ENCODE assay signal across 23 mouse cellular contexts in the genomic region with DNA sequence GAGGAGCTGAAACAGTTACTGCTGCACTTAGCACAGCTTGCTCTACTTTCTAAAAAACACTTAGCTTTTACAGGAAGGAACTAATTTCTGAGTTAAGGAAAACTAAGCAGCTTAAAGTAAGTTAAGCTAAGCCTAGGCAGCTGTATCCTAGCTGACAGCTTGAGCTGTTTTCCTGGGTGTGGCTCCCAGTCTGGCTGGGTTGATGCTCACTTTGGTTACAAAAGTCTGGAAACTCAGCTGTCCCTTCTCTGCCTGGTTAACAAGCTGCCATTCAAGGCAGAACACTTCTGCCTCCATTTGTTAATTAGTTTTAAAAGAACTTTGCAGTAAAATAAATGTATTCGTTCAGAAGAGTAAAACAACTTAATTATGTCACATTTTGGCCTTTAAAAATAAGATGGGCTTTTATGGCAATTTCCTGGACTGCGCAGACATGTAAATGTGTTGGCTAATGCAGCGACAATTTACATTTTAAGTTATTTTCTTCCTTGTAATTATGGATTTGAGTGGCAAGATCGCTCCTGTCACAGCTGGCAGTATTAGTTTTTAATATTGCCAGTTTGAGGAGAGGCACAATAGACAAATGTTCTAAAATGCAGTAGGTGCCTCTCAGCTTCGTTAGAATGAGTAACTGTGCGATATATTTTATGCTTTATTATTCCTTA.
DNase-seq lines count a peak whose midpoint lies in the region; ATAC-seq lines count a peak whose summit lies in the region.
"Had no signal": no experiment of that assay in that cellular context is flagged by ENCODE, and none has a peak within 500 bp of the region (broad histone marks: within the 10 kb centered on the region; RNA-seq: fewer than 3 reads in every experiment).

No protein-coding gene starts in this region.

- H3K9ac ChIP-seq in forebrain, embryonic 12.5 days = no peak overlapping the region
- H3K9ac ChIP-seq: embryonic facial prominence, embryonic 12.5 days; heart, embryonic 13.5 days; hindbrain, embryonic 14.5 days; limb, embryonic 12.5 days; liver, embryonic 14.5 days; neural tube, embryonic 12.5 days; stomach, embryonic 15.5 days had no signal

- peak; percentile 33; the same call in 1 of the 2 replicates for ATAC-seq in forebrain, embryonic 12.5 days (ENCODE audit: low FRiP score)

- H3K27ac ChIP-seq in forebrain, embryonic 12.5 days = no peak overlapping the region
- H3K27ac ChIP-seq in forebrain, embryonic 10.5 days = no peak overlapping the region
- no peak overlapping the region for H3K27ac ChIP-seq in heart, embryonic 10.5 days
- H3K27ac ChIP-seq: embryonic facial prominence, embryonic 12.5 days; heart, embryonic 13.5 days; hindbrain, embryonic 14.5 days; limb, embryonic 12.5 days; liver, embryonic 14.5 days; neural tube, embryonic 12.5 days; stomach, embryonic 15.5 days had no signal

- no peaks in the 10 kb centered on the region for H3K9me3 ChIP-seq in forebrain, embryonic 12.5 days
- no peaks in the 10 kb centered on the region for H3K9me3 ChIP-seq in forebrain, embryonic 10.5 days
- H3K9me3 ChIP-seq in heart, embryonic 10.5 days = no peaks in the 10 kb centered on the region
- H3K9me3 ChIP-seq: embryonic facial prominence, embryonic 12.5 days; heart, embryonic 13.5 days; limb, embryonic 12.5 days; neural tube, embryonic 12.5 days; stomach, embryonic 15.5 days had no signal

- H3K4me3 ChIP-seq in forebrain, embryonic 12.5 days (replicated peaks) = no peak overlapping the region
- no peak overlapping the region for H3K4me3 ChIP-seq in forebrain, embryonic 10.5 days
- no peak overlapping the region for H3K4me3 ChIP-seq in heart, embryonic 10.5 days
- H3K4me3 ChIP-seq: embryonic facial prominence, embryonic 12.5 days; heart, embryonic 13.5 days; limb, embryonic 12.5 days; neural tube, embryonic 12.5 days; stomach, embryonic 15.5 days had no signal

- no peak for DNase-seq in forebrain, embryonic 10.5 days (ENCODE audit: extremely low spot score, low spot score)
- DNase-seq in brain, adult 2 months (ENCODE audit: low read depth, low spot score) = peak; percentile 46
- DNase-seq in layer of hippocampus, adult 18-20 months (ENCODE audit: low spot score in 2 of 2) = peak; percentile 11 to 68
- peak; percentile 8 to 12 for DNase-seq in layer of hippocampus, postnatal 25 days (ENCODE audit: extremely low spot score in 1 of 2, low spot score in 1 of 2)
- DNase-seq in heart, embryonic 10.5 days (ENCODE audit: low spot score) = no peak
- DNase-seq in embryo, embryonic 10.5 days (ENCODE audit: low spot score) = no peak
- no peak for DNase-seq in yolk sac, embryonic 10.5 days (ENCODE audit: low spot score)
- DNase-seq: adrenal gland, postnatal 36 days; cerebellum, adult 8-10 months; kidney, adult 9 months; kidney, postnatal 36 days; right cerebral cortex, postnatal 14 days; thymus, adult 18-20 months had no signal

- H3K4me2 ChIP-seq in forebrain, embryonic 12.5 days = no peak overlapping the region
- H3K4me2 ChIP-seq: embryonic facial prominence, embryonic 12.5 days; heart, embryonic 13.5 days; hindbrain, embryonic 14.5 days; limb, embryonic 12.5 days; midbrain, embryonic 11.5 days; neural tube, embryonic 12.5 days; stomach, embryonic 15.5 days had no signal

- no peaks in the 10 kb centered on the region for H3K4me1 ChIP-seq in forebrain, embryonic 12.5 days
- H3K4me1 ChIP-seq in forebrain, embryonic 10.5 days = 0 out of 2 replicates have a peak, but pooled peaks cover 6% of the 10 kb centered on the region
- H3K4me1 ChIP-seq in heart, embryonic 10.5 days = no peaks in the 10 kb centered on the region
- H3K4me1 ChIP-seq: embryonic facial prominence, embryonic 12.5 days; heart, embryonic 13.5 days; neural tube, embryonic 12.5 days; stomach, embryonic 15.5 days had no signal

- H3K36me3 ChIP-seq in forebrain, embryonic 12.5 days (replicated peaks) = no peaks in the 10 kb centered on the region
- H3K36me3 ChIP-seq in forebrain, embryonic 10.5 days (replicated peaks) = no peaks in the 10 kb centered on the region
- no peaks in the 10 kb centered on the region for H3K36me3 ChIP-seq in heart, embryonic 10.5 days
- H3K36me3 ChIP-seq: embryonic facial prominence, embryonic 12.5 days; heart, embryonic 13.5 days; limb, embryonic 12.5 days; neural tube, embryonic 12.5 days; stomach, embryonic 15.5 days had no signal

- 64% methylated on average over 6 of the region's 6 CpGs for WGBS in forebrain, embryonic 12.5 days
- 90% methylated on average over 6 of the region's 6 CpGs for WGBS in forebrain, embryonic 10.5 days
- WGBS in heart, embryonic 10.5 days = 82% methylated on average over 6 of the region's 6 CpGs

- no peaks in the 10 kb centered on the region for H3K27me3 ChIP-seq in forebrain, embryonic 12.5 days
- H3K27me3 ChIP-seq in forebrain, embryonic 10.5 days (ENCODE audit: poor library complexity, severe bottlenecking) = no peaks in the 10 kb centered on the region
- no peaks in the 10 kb centered on the region for H3K27me3 ChIP-seq in heart, embryonic 10.5 days (ENCODE audit: insufficient read depth, poor library complexity, severe bottlenecking)
- H3K27me3 ChIP-seq: CH12.LX; embryonic facial prominence, embryonic 12.5 days; heart, embryonic 13.5 days; limb, embryonic 12.5 days; neural tube, embryonic 12.5 days; stomach, embryonic 15.5 days had no signal

Comparison
In these comparisons a context has a peak if more than half of its experiments do, and no peak if none do; other contexts are left out.
1. DNase-seq: peak in brain, adult 2 months (single experiment), layer of hippocampus, adult 18-20 months (2 of 2) and layer of hippocampus, postnatal 25 days (2 of 2); none in forebrain, embryonic 10.5 days (single experiment), heart, embryonic 10.5 days (single experiment), embryo, embryonic 10.5 days (single experiment) and yolk sac, embryonic 10.5 days (single experiment).